Mouse (Mus musculus): ENCODE measurements around the gene Tshz2. TPM values are rescaled to one million over a fixed set of nuclear protein-coding genes. Genes with fewer than 3 reads are reported as not detected.

The Tshz2 gene
- polyA plus RNA-seq, 1 experiment from 2014 or later = 16.1 TPM

DNA sequence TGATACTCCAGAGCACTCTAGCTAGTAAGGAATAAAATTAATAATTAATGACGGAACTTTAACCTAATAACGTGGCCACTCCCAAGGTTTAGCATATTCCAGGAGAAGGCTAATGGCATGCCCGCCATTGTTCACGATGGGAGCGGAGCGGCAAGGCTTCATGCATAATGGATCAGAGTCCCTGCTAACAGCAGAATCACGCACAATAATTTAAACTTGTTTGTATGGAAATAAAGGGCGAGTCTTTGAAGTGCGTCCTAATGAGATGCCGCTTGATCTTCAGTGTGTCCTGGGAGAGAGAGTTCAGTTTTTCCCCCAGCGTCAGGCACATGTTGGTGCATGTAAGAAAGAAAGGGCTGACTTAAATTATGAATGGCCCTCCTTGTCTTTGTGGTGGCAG lies 376.9 kb downstream of the Tshz2 start:
- H3K4me1 ChIP-seq = peaks cover 10% of the 10 kb centered on the region
- no peak for ATAC-seq (ENCODE audit: low FRiP score, low read depth)
- no peak overlapping the region for H3K27ac ChIP-seq
- 66% methylated on average over 11 of the region's 11 CpGs for WGBS
- no peaks in the 10 kb centered on the region for H3K36me3 ChIP-seq
- no peak overlapping the region for H3K9ac ChIP-seq
- no peak overlapping the region for H3K4me2 ChIP-seq (replicated peaks)
- no peaks in the 10 kb centered on the region for H3K27me3 ChIP-seq
- H3K4me3 ChIP-seq = no peak overlapping the region
- 0 out of 2 replicates have a peak, but pooled peaks cover 4% of the 10 kb centered on the region for H3K9me3 ChIP-seq

DNA sequence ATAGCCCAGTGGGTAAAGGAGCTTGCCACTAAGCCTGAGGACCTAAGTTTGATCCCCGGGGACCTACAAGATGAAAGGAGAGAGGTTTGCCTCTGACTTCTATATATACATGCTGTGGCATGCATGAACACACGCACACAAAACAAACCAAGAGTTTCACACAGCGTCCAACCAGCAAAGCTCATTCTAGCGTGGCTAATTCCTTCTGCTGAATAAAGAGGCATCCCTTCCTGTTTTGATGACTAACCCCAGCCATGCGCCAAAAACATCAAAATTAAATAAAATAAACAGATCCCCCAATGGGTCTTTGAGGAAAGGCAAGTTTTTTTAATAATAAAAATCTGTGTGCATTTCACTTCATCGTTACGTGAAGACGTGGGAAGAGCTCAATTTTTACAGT lies 379.0 kb downstream of the Tshz2 start:
- Histone ChIP-seq H3K4me2 (replicated peaks) (no peak overlapping the region), H3K36me3 (no peaks in the 10 kb centered on the region), H3K9ac (no peak overlapping the region), H3K4me3 (no peak overlapping the region), H3K4me1 (peaks cover 10% of the 10 kb centered on the region), H3K9me3 (0 out of 2 replicates have a peak, but pooled peaks cover 4% of the 10 kb centered on the region), H3K27me3 (no peaks in the 10 kb centered on the region), H3K27ac (no peak overlapping the region)
- 52% methylated on average over 8 of the region's 8 CpGs for WGBS
- no peak for ATAC-seq (ENCODE audit: low FRiP score, low read depth)

DNA sequence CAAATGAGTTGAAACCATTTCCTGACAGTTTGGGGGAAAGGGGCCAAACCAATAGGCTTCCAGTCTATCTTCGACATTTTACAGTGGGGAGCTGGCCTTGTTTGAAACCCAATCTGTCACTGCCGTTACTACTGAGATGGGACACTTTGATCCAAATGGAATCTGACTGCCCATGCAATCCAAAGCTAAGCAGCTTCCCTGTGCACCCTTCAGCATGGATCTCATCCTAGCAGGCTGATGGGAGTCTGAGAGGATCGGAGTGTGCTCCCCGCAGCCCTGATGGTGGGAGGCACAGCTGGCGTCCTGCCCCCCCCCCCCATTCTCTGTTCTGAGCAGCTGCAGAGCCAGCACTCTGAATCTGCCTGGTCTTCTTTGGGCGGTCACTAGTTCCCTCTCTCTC lies 384.5 kb downstream of the Tshz2 start:
- Histone ChIP-seq H3K9ac (no peak overlapping the region), H3K9me3 (no peaks in the 10 kb centered on the region), H3K27me3 (no peaks in the 10 kb centered on the region), H3K4me1 (peaks cover 8% of the 10 kb centered on the region), H3K36me3 (no peaks in the 10 kb centered on the region), H3K4me3 (no peak overlapping the region), H3K4me2 (replicated peaks) (no peak overlapping the region), H3K27ac (no peak overlapping the region)
- no peak for ATAC-seq (ENCODE audit: low FRiP score, low read depth)
- WGBS = 33% methylated on average over 6 of the region's 6 CpGs

DNA sequence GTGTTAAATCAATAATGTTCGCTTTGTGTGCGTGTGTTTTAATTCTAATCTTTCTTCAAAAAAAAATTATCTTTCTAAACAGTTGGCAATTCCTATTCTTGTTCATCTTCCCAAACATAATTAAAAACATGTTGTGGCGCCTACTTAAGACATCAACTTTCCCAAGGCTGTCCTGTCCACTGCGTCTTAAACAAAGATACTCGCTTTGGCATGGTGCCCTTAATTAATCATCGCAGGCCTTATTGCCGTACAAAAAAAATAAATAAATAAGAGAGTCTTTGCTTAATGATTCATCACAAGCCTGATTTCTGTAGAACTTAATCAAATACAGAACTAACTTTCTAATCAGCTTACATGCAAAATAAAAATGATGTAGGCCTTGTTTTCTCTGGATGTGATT lies 385.1 kb downstream of the Tshz2 start:
- 77% methylated on average over 7 of the region's 7 CpGs for WGBS
- H3K36me3 ChIP-seq = no peaks in the 10 kb centered on the region

DNA sequence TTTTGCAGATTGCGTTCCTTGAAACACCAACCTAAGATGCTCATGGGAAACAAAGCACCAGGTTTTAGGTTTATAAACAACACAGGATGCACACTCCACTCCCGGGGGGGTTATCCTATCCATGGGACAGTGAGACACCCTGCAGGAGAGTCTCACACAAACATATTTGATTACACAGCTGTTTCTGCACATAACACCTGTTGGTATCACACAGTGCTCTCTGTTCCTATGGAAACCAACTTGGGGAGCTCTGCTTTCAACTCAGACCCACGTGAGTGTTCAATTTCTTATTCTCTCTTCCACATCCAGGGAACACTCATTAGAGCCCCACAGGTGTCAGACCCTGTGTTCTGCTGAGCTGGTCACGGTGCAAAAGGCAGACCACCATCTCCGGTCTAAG lies 390.1 kb downstream of the Tshz2 start:
- ATAC-seq (ENCODE audit: low FRiP score, low read depth) = peak; percentile 67
- no peak overlapping the region for H3K9ac ChIP-seq
- no peaks in the 10 kb centered on the region for H3K27me3 ChIP-seq
- no peak overlapping the region for H3K27ac ChIP-seq
- H3K9me3 ChIP-seq = 0 out of 2 replicates have a peak, but pooled peaks cover 4% of the 10 kb centered on the region
- peaks cover 19% of the 10 kb centered on the region for H3K4me1 ChIP-seq
- no peak overlapping the region for H3K4me2 ChIP-seq (replicated peaks)
- no peak overlapping the region for H3K4me3 ChIP-seq
- H3K36me3 ChIP-seq = no peaks in the 10 kb centered on the region
- WGBS = 54% methylated on average over 5 of the region's 5 CpGs

More for the DNA sequence above, 385.1 kb downstream of the Tshz2 start:
- Histone ChIP-seq H3K4me1 (peaks cover 13% of the 10 kb centered on the region; the same call in 1 of the 2 replicates), H3K27ac (no peak overlapping the region), H3K27me3 (no peaks in the 10 kb centered on the region), H3K4me3 (no peak overlapping the region), H3K4me2 (replicated peaks) (no peak overlapping the region), H3K9me3 (no peaks in the 10 kb centered on the region), H3K9ac (no peak overlapping the region)
- no peak for ATAC-seq (ENCODE audit: low FRiP score, low read depth)

DNA sequence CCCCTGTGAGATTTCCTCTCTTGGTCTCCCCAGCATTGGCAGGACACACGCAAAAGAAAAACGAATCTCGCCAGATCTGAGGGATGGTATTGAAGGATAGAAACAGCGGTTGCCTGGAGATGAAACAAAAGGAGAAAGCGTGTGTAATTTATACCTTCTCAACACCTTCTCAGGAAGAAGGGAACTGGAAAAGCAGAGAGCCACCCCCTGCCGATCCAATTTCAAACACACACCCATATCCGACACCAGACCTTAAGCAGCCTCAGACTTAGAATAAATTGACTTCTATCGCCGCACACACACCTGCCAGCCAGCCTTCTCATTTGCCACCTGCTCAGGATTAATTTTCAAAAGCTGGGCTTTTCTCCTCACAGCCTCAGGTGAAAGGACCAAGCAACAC lies 390.9 kb downstream of the Tshz2 start:
- Histone ChIP-seq H3K4me2 (replicated peaks) (no peak overlapping the region), H3K4me1 (peaks cover 19% of the 10 kb centered on the region), H3K9ac (no peak overlapping the region), H3K36me3 (no peaks in the 10 kb centered on the region), H3K9me3 (0 out of 2 replicates have a peak, but pooled peaks cover 4% of the 10 kb centered on the region), H3K4me3 (no peak overlapping the region), H3K27ac (no peak overlapping the region), H3K27me3 (no peaks in the 10 kb centered on the region)
- 40% methylated on average over 9 of the region's 9 CpGs for WGBS
- ATAC-seq (ENCODE audit: low FRiP score, low read depth) = no peak

DNA sequence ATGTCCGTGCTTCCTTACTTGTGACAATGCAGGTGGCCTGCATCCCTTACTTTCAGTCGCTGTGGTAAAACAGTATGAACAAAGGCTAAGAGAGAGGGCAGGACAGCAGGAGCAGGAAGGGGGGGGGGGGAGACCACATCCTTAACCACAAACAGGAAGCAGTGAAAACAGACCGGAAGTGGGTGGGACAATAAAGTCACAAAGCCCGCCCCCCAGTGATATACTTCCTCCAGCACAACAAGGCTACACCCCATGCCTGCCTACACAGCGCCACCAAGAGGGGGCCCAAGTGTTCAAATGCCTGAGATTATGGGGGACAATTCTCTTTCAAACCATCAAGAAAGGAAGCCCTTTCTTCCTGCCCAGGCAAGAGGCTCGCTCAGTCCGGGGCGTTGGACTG lies 392.1 kb downstream of the Tshz2 start:
- Histone ChIP-seq H3K36me3 (no peaks in the 10 kb centered on the region), H3K4me2 (replicated peaks) (no peak overlapping the region), H3K4me1 (peaks cover 19% of the 10 kb centered on the region), H3K27ac (no peak overlapping the region), H3K27me3 (no peaks in the 10 kb centered on the region), H3K4me3 (no peak overlapping the region), H3K9ac (no peak overlapping the region), H3K9me3 (0 out of 2 replicates have a peak, but pooled peaks cover 4% of the 10 kb centered on the region)
- no peak for ATAC-seq (ENCODE audit: low FRiP score, low read depth)
- 85% methylated on average over 7 of the region's 8 CpGs for WGBS

DNA sequence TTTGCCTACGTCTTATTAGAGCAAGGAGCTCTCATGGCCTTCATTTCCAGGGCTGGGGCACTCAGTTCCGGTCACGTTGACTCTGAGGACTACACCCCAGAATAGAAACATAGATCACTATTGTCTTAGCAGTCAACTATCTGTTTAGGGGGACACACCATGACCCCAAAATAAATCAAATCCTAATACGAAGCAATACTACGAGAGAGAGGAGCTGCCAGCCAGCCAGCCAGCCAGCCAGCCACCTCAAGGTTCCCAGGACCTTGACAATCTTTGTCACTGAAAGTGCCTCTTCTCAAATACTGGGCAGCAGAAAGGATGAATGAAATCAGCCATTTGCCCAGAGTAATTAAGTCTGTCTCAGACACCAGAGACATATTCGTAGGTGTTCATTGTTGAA lies 393.1 kb downstream of the Tshz2 start:
- no peak overlapping the region for H3K9ac ChIP-seq
- WGBS = 91% methylated on average over 6 of the region's 6 CpGs
- peaks cover 19% of the 10 kb centered on the region for H3K4me1 ChIP-seq
- no peaks in the 10 kb centered on the region for H3K36me3 ChIP-seq
- 0 out of 2 replicates have a peak, but pooled peaks cover 4% of the 10 kb centered on the region for H3K9me3 ChIP-seq
- ATAC-seq (ENCODE audit: low FRiP score, low read depth) = no peak
- no peak overlapping the region for H3K4me3 ChIP-seq
- H3K27me3 ChIP-seq = no peaks in the 10 kb centered on the region
- H3K27ac ChIP-seq = no peak overlapping the region
- H3K4me2 ChIP-seq (replicated peaks) = no peak overlapping the region

DNA sequence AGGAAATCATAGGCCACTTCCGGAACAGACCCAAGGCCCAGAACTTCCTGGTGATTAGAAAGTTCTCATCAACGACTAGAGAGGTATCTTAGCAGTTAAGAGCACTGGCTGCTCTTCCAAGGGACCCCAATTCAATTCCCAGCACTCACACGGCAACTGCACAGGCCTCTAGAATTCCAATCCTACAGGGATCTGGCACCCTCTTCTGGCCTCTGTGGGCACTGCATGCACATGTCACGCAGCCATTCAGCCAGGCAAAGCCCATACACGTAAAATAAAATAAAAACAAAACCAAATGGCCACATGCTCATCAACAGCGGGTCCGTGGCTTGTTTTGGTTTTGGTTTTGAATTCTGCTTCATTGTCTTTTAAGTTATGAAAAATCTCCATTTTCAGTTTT lies 395.0 kb downstream of the Tshz2 start:
- H3K27ac ChIP-seq = no peak overlapping the region
- no peak overlapping the region for H3K9ac ChIP-seq
- 0 out of 2 replicates have a peak, but pooled peaks cover 4% of the 10 kb centered on the region for H3K9me3 ChIP-seq
- no peaks in the 10 kb centered on the region for H3K27me3 ChIP-seq
- peaks cover 19% of the 10 kb centered on the region for H3K4me1 ChIP-seq
- WGBS = 89% methylated on average over 7 of the region's 7 CpGs
- H3K36me3 ChIP-seq = no peaks in the 10 kb centered on the region
- H3K4me3 ChIP-seq = no peak overlapping the region
- H3K4me2 ChIP-seq (replicated peaks) = no peak overlapping the region
- ATAC-seq (ENCODE audit: low FRiP score, low read depth) = no peak

DNA sequence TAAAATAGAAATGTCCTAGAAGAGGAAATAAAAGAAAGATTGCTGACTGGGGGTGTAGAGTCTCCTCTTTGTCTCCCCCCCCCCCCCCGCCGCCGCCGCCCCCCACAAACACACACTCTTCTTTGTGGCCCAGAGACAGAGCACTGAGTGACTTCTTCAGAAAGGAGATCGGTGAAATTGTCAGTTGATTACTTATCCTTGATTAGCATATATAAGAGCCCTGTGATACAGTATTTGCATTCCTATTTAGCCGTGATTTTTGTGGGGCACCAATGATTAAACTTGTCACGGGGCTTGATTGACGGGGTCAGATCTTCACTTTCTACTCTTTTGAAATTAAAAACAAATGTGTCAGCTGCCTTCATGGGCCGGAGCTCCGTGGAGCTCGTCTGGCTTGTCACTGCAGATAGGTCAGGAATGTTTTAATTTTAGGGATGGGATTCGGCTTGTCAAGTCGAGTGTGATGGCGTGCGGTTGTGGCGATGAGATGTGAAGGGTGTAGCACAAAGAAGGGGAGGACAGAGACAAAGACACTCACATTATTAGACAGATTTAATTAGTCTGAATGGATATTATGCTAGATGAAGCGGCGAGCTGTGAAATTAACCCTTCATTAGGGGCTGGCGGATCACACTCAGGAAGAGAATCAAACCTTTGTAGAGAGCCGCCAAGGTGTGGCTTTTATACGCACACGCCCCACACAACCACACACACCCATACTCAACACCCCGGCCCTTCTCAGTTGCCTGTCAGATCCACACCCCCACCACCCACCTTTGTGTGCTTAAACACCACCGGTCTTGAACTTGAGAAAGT lies 395.9 kb downstream of the Tshz2 start:
- Histone ChIP-seq H3K4me1 (peaks cover 19% of the 10 kb centered on the region), H3K27ac (no peak overlapping the region), H3K4me2 (replicated peaks) (no peak overlapping the region), H3K36me3 (no peaks in the 10 kb centered on the region), H3K9me3 (0 out of 2 replicates have a peak, but pooled peaks cover 4% of the 10 kb centered on the region), H3K4me3 (no peak overlapping the region), H3K9ac (no peak overlapping the region), H3K27me3 (no peaks in the 10 kb centered on the region)
- no peak for ATAC-seq (ENCODE audit: low FRiP score, low read depth)
- 77% methylated on average over 24 of the region's 24 CpGs for WGBS

DNA sequence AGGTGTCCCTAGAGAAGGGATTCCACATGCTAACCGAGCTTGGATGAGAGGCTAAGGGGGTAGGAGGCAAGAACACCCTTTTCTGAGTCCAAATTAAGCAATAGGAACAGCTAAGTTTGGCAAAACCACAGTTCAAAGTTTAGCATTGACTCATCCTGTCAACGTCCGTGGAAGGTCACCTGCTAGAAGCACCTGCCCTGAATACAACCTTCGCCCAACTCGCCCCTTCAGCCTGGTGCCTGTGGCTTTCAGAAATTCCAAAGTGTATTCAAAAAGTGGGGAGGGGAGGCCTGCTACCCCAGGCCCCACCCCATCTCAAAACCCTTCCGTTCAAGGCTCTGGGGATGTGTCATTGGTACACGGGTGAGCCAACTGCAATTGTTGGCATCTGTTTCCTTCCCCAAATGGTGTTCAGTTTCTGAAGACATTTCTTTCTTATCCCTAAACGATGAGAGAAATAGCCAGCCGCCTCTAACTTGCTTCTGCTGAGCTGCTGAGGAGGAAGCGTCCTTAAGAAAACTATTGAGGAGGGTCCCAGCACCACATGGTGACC lies 396.6 kb downstream of the Tshz2 start:
- Histone ChIP-seq H3K4me1 (peaks cover 16% of the 10 kb centered on the region), H3K4me2 (replicated peaks) (no peak overlapping the region), H3K4me3 (no peak overlapping the region), H3K9ac (no peak overlapping the region), H3K9me3 (0 out of 2 replicates have a peak, but pooled peaks cover 4% of the 10 kb centered on the region), H3K27ac (no peak overlapping the region), H3K36me3 (no peaks in the 10 kb centered on the region), H3K27me3 (no peaks in the 10 kb centered on the region)
- 85% methylated on average over 10 of the region's 10 CpGs for WGBS
- ATAC-seq (ENCODE audit: low FRiP score, low read depth) = no peak

DNA sequence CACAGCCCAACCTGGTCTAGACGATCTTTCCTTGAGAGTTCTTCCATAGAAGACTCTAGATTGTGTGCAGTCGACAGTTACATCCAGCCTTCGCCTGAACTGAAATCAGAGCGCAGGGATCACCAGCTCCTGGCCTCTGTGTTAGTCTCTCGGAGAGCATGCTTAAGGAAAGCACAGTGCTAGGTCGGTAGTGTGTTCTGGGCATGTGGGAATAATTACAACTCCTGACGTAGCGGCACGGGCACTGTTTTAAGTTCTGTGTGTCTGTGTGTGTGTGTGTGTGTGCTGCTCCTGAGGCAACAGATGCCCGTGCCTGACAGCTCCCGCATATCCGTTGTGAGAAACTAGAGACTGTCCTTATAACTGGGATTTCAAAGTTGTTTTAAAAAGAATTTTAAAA lies 398.4 kb downstream of the Tshz2 start:
- Histone ChIP-seq H3K27ac (no peak overlapping the region), H3K4me3 (no peak overlapping the region), H3K27me3 (no peaks in the 10 kb centered on the region), H3K9me3 (0 out of 2 replicates have a peak, but pooled peaks cover 4% of the 10 kb centered on the region), H3K4me1 (peaks cover 16% of the 10 kb centered on the region), H3K36me3 (no peaks in the 10 kb centered on the region), H3K9ac (no peak overlapping the region), H3K4me2 (replicated peaks) (no peak overlapping the region)
- peak; percentile 61 for ATAC-seq (ENCODE audit: low FRiP score, low read depth)
- WGBS = 51% methylated on average over 12 of the region's 12 CpGs

Data from limb, embryonic 13.5 days (tissue).